Mouse (Mus musculus): Measurements from ENCODE around the gene Sall4. TPM values are rescaled to one million over a fixed set of nuclear protein-coding genes. Genes with fewer than 3 reads are reported as not detected.
A peak's percentile ranks its signal among the peaks of the same experiment; 100 is the strongest.

Sall4 gene
- polyA plus RNA-seq, 1 experiment from 2014 or later = 0.08 TPM

DNA sequence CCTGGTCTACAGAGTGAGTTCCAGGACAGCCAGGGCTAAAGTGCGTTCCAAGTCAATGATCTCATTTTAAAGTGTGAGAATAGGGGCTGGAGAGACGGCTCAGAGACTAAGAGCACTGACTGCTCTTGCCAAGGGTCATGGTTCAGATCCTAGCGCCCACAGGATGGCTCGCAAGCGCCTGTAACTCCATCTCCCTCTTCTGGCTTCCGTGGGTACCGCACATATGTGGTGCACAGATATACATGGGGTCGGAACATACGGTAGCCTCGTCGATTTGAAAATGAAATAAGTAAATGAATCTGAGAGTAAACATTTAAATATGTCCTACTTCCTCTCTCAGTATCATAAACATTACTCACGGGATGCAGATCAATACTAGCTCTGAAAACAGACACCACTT lies 38.0 kb downstream of the Sall4 start:
- no peak overlapping the region for H3K27ac ChIP-seq (ENCODE audit: low read depth, low read length)
- no peak for ATAC-seq
- no peaks in the 10 kb centered on the region for H3K36me3 ChIP-seq (ENCODE audit: control insufficient read depth, insufficient read depth)
- no peak overlapping the region for H3K4me2 ChIP-seq (replicated peaks; ENCODE audit: low read depth)
- no peaks in the 10 kb centered on the region for H3K27me3 ChIP-seq (replicated peaks; ENCODE audit: control insufficient read depth, insufficient read depth, low read length)
- H3K4me1 ChIP-seq (replicated peaks; ENCODE audit: control insufficient read depth, insufficient read depth, low read length) = no peaks in the 10 kb centered on the region
- WGBS = 85% methylated on average over 12 of the region's 12 CpGs
- peak; percentile 30 for TF ChIP-seq CTCF (IDR thresholded peaks at IDR 0.05; ENCODE audit: low read depth)
- H3K4me3 ChIP-seq (ENCODE audit: low read depth, low read length) = no peak overlapping the region
- no peaks in the 10 kb centered on the region for H3K9me3 ChIP-seq (ENCODE audit: control insufficient read depth)
- H3K9ac ChIP-seq (ENCODE audit: low read depth, low read length) = no peak overlapping the region

DNA sequence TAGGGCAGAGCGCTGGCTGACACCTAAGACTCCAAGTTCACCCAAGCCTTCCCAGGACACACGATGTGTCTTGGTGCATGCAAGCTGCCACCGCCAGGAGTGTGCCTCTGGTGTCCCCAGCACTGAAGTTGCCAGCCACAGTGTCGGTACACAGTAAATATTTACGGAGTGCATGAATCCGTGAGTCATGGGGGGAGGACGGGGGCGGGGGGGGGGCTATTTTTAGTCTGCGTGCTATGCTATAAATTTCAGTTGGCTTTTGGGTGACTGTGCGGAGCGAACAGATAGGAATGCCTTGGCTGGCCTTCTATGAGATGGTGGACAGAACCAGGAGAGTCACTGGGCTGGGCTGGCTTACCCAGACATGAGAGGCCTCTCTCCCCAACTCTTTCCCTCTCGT lies 39.7 kb downstream of the Sall4 start:
- Histone ChIP-seq H3K36me3 (ENCODE audit: control insufficient read depth, insufficient read depth) (no peaks in the 10 kb centered on the region), H3K4me2 (replicated peaks; ENCODE audit: low read depth) (no peak overlapping the region), H3K4me1 (replicated peaks; ENCODE audit: control insufficient read depth, insufficient read depth, low read length) (no peaks in the 10 kb centered on the region), H3K4me3 (ENCODE audit: low read depth, low read length) (no peak overlapping the region), H3K9me3 (ENCODE audit: control insufficient read depth) (no peaks in the 10 kb centered on the region), H3K27me3 (replicated peaks; ENCODE audit: control insufficient read depth, insufficient read depth, low read length) (no peaks in the 10 kb centered on the region), H3K9ac (ENCODE audit: low read depth, low read length) (no peak overlapping the region), H3K27ac (ENCODE audit: low read depth, low read length) (no peak overlapping the region)
- ATAC-seq = no peak
- WGBS = 51% methylated on average over 12 of the region's 12 CpGs
- no peak for TF ChIP-seq CTCF (IDR thresholded peaks at IDR 0.05; ENCODE audit: low read depth)

DNA sequence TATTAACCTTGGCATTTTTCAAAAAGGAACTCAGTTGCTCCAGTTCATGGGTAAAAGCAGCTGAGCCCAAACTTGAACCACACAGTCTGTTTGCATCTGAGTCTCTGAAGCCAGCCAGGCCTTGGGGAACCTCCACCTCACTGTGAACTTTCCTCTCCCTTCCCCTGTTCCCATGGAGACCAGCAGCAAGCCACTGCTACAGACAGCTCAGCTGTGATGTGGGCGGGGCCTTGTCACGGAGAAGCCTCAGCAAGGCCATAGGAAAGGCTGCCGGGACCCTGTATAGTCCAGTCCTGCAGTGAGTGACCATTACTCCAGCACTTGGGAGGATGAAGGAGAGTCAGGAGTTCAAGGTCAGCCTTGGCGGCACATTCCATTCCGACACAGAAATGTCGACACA lies 41.7 kb downstream of the Sall4 start:
- peak overlapping the region; percentile 49 for H3K4me2 ChIP-seq (replicated peaks; ENCODE audit: low read depth)
- TF ChIP-seq CTCF (IDR thresholded peaks at IDR 0.05; ENCODE audit: low read depth) = no peak
- 0 out of 2 replicates have a peak overlapping the region, but pooled peaks have one; percentile 9 for H3K27ac ChIP-seq (ENCODE audit: low read depth, low read length)
- 24% methylated on average over 6 of the region's 6 CpGs for WGBS
- no peaks in the 10 kb centered on the region for H3K9me3 ChIP-seq (ENCODE audit: control insufficient read depth)
- H3K4me1 ChIP-seq (replicated peaks; ENCODE audit: control insufficient read depth, insufficient read depth, low read length) = peaks cover 5% of the 10 kb centered on the region; the same call in 1 of the 2 replicates
- H3K36me3 ChIP-seq (ENCODE audit: control insufficient read depth, insufficient read depth) = no peaks in the 10 kb centered on the region
- H3K27me3 ChIP-seq (replicated peaks; ENCODE audit: control insufficient read depth, insufficient read depth, low read length) = no peaks in the 10 kb centered on the region
- ATAC-seq = peak; percentile 63
- no peak overlapping the region for H3K4me3 ChIP-seq (ENCODE audit: low read depth, low read length)
- no peak overlapping the region for H3K9ac ChIP-seq (ENCODE audit: low read depth, low read length)

DNA sequence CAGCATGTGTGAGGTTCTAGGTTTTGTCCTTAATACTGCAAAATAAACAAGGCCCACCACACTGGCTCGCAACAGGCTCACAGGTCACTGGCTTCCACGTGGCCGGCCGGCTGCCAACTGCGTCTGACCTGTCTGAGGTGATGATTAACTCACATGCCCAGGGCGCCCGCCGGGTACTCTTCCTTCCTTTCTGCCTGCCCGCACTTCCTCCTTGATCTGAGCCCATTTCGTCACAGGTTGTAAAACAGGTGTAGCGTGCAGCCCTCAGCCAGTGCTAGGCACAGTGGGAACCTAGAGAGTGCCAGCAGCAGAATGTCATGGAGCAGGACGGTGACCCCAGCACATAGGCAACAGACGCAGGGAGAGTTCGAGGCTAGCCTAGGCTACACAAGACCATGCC lies 46.4 kb downstream of the Sall4 start:
- Histone ChIP-seq H3K4me1 (replicated peaks; ENCODE audit: control insufficient read depth, insufficient read depth, low read length) (peaks cover 5% of the 10 kb centered on the region; the same call in 1 of the 2 replicates), H3K4me2 (replicated peaks; ENCODE audit: low read depth) (no peak overlapping the region), H3K27me3 (replicated peaks; ENCODE audit: control insufficient read depth, insufficient read depth, low read length) (no peaks in the 10 kb centered on the region), H3K27ac (ENCODE audit: low read depth, low read length) (peak overlapping the region; percentile 41; the same call in 1 of the 2 replicates), H3K9ac (ENCODE audit: low read depth, low read length) (no peak overlapping the region), H3K36me3 (ENCODE audit: control insufficient read depth, insufficient read depth) (no peaks in the 10 kb centered on the region), H3K4me3 (ENCODE audit: low read depth, low read length) (no peak overlapping the region), H3K9me3 (ENCODE audit: control insufficient read depth) (no peaks in the 10 kb centered on the region)
- no peak for TF ChIP-seq CTCF (IDR thresholded peaks at IDR 0.05; ENCODE audit: low read depth)
- ATAC-seq = peak; percentile 92
- WGBS = 40% methylated on average over 14 of the region's 14 CpGs

DNA sequence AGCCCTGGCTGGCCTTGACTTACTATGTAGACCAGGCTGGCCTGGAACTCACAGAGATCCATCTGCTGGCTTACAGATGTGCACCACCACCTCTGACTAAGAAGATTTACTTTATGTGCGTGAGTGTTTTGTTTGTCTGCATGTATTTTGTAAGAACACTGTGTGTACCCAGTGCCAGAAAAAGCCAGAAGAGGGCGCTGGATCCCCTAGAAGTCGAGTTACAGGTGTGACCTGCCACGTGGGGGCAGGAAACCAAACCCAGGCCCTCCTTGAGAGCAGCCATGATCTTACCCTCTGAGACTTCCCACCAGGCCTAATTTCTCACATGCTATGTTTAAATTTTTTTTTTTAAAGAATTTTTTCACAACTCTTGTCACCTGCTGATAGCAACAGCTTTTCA lies 48.0 kb downstream of the Sall4 start:
- Histone ChIP-seq H3K27me3 (replicated peaks; ENCODE audit: control insufficient read depth, insufficient read depth, low read length) (no peaks in the 10 kb centered on the region), H3K4me3 (ENCODE audit: low read depth, low read length) (no peak overlapping the region), H3K27ac (ENCODE audit: low read depth, low read length) (no peak overlapping the region), H3K4me1 (replicated peaks; ENCODE audit: control insufficient read depth, insufficient read depth, low read length) (peaks cover 5% of the 10 kb centered on the region; the same call in 1 of the 2 replicates), H3K36me3 (ENCODE audit: control insufficient read depth, insufficient read depth) (no peaks in the 10 kb centered on the region), H3K9ac (ENCODE audit: low read depth, low read length) (no peak overlapping the region), H3K4me2 (replicated peaks; ENCODE audit: low read depth) (no peak overlapping the region), H3K9me3 (ENCODE audit: control insufficient read depth) (no peaks in the 10 kb centered on the region)
- peak; percentile 43 for TF ChIP-seq CTCF (IDR thresholded peaks at IDR 0.05; ENCODE audit: low read depth)
- no peak for ATAC-seq
- WGBS = 75% methylated on average over 4 of the region's 4 CpGs

DNA sequence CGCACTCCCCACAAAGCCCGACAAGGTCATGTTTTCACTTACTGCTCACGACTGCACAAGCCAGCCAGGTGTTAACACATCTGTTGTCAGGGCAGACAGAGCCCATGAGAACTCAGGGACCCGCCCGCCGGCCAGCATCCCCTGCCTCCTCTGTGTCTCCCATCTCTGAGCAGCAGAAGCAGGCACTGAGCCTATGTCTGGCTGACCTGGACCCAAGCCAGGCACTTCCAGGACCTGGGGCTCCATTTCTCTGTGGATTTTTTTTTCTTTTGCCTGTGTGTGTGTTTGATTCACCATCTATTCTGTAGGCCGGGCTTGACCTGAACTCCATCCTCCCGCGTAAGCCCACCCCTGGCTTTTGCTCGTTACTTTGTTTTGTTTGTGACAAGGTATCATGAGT lies 49.0 kb downstream of the Sall4 start:
- Histone ChIP-seq H3K4me2 (replicated peaks; ENCODE audit: low read depth) (no peak overlapping the region), H3K9me3 (ENCODE audit: control insufficient read depth) (no peaks in the 10 kb centered on the region), H3K4me1 (replicated peaks; ENCODE audit: control insufficient read depth, insufficient read depth, low read length) (peaks cover 5% of the 10 kb centered on the region; the same call in 1 of the 2 replicates), H3K27ac (ENCODE audit: low read depth, low read length) (no peak overlapping the region), H3K36me3 (ENCODE audit: control insufficient read depth, insufficient read depth) (no peaks in the 10 kb centered on the region), H3K27me3 (replicated peaks; ENCODE audit: control insufficient read depth, insufficient read depth, low read length) (no peaks in the 10 kb centered on the region), H3K9ac (ENCODE audit: low read depth, low read length) (no peak overlapping the region; the same call in 1 of the 2 replicates), H3K4me3 (ENCODE audit: low read depth, low read length) (no peak overlapping the region)
- WGBS = 72% methylated on average over 10 of the region's 10 CpGs
- no peak for ATAC-seq
- no peak for TF ChIP-seq CTCF (IDR thresholded peaks at IDR 0.05; ENCODE audit: low read depth)

DNA sequence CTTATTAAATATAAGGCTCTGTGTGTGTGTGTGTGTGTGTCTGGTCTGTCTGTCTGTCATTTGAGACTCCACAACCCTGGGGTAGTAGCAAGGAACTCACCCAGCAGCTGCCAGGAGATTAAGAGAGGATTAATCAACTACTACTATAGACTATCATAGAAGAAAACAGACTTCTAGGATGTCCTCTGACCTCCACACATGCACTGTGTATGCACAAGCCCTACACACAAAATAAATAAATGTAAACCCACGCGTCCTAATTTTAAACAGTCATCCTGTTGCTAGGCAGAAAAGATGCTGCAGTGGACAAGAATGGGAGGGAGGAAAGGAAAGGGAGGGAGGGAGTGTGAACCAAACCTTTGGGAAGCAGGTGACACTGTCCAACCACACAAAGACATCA lies 49.5 kb downstream of the Sall4 start:
- TF ChIP-seq CTCF (IDR thresholded peaks at IDR 0.05; ENCODE audit: low read depth) = no peak
- Histone ChIP-seq H3K27ac (ENCODE audit: low read depth, low read length) (no peak overlapping the region), H3K4me3 (ENCODE audit: low read depth, low read length) (no peak overlapping the region), H3K4me1 (replicated peaks; ENCODE audit: control insufficient read depth, insufficient read depth, low read length) (peaks cover 5% of the 10 kb centered on the region; the same call in 1 of the 2 replicates), H3K36me3 (ENCODE audit: control insufficient read depth, insufficient read depth) (no peaks in the 10 kb centered on the region), H3K9me3 (ENCODE audit: control insufficient read depth) (no peaks in the 10 kb centered on the region), H3K27me3 (replicated peaks; ENCODE audit: control insufficient read depth, insufficient read depth, low read length) (no peaks in the 10 kb centered on the region), H3K4me2 (replicated peaks; ENCODE audit: low read depth) (no peak overlapping the region), H3K9ac (ENCODE audit: low read depth, low read length) (peak overlapping the region; percentile 17; the same call in 1 of the 2 replicates)
- no peak for ATAC-seq
- 67% methylated on average over 2 of the region's 2 CpGs for WGBS

Measured in intestine, postnatal 0 days (tissue).